Mouse (Mus musculus): ENCODE measurements around the gene Stx11. TPM values are rescaled to one million over a fixed set of nuclear protein-coding genes. Genes with fewer than 3 reads are reported as not detected.
A peak's percentile ranks its signal among the peaks of the same experiment; 100 is the strongest.
"Not testable (repeated sequence)": the region's sequence is repeated elsewhere in the genome, so short reads cannot be mapped to it uniquely, and the experiment has no call there.

Stx11 gene
- polyA plus RNA-seq, 1 experiment from 2014 or later: 4.2 TPM

DNA sequence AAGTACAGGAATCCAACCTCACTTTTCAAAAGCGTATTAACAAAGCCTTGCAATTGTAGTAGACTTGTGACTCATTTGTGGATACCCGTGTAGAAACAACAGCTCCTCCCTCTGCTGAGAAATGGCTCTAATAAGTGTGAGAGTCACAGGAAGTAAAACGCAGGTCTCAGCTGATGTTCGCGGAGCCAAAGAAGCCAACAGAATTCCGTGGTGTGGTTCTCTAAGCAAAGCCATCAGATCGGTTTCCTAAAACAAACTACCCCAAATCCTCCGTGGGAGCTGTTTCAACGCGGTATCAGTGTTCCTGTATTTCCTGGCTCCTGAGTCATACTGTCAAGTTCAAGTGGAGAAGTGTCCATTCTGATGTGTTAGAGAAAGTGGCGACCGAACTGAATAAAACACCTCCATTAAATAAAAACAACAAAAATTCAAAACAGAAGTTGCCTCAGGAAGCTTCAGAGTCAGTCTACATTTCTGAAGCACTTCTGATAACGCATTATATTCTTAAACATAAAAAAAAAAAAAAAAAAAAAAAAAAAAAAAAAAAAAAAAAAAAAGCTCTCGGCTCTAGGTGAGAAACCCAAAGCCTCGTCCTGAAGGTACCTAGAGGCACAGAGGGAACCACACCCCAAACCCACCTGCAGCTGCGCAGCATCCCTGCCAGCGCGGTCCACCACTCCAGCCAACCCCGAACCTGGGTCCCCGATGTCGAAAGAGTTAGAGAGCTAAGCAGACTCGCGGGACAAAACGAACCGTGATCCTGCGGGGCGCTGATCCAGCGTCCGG, 543 bp downstream of the Stx11 start:
- DNase-seq (ENCODE audit: low read depth, low spot score) (peak; percentile 15), ATAC-seq (peak; percentile 38)
- in situ Hi-C loops (cut with MboI; ENCODE audit: low pct_unique_long_range_greater_than_20kb): no loop called here
- ChIA-PET POLR2A (interaction anchor here (0.6 kb wide), 1 partner anchor 588 kb away, joined by 3 read pairs; no protein-coding TSS in a partner anchor), CTCF (interaction anchor here (0.8 to 1.7 kb wide), 4 partner anchors 14 to 41 kb away, joined by 3 to 7 read pairs (median 4); no protein-coding TSS in a partner anchor)
- no peaks in the 10 kb centered on the region for H3K27me3 ChIP-seq
- TF ChIP-seq CTCF (IDR thresholded peaks at IDR 0.05): no peak

- no peak for ATAC-seq
- DNase-seq (ENCODE audit: low read depth, low spot score): no peak
- CTCF ChIA-PET: interaction anchor here (0.9 to 1.3 kb wide), 3 partner anchors 10 to 312 kb away, joined by 3 to 4 read pairs (median 4); no protein-coding TSS in a partner anchor
- H3K27me3 ChIP-seq: no peaks in the 10 kb centered on the region
- POLR2A ChIA-PET: interaction anchor here (0.6 kb wide), 1 partner anchor 109 kb away, joined by 4 read pairs; no protein-coding TSS in a partner anchor
- in situ Hi-C loops (cut with MboI; ENCODE audit: low pct_unique_long_range_greater_than_20kb): no loop called here
- TF ChIP-seq CTCF (IDR thresholded peaks at IDR 0.05): no peak
Observed at GRCm38 (mm10) chr10:12962238-12962637, 1.9 kb downstream of the Stx11 start.

- H3K27me3 ChIP-seq: no peaks in the 10 kb centered on the region
- no peak for ATAC-seq
- CTCF ChIA-PET: interaction anchor here (1.3 kb wide), 1 partner anchor 36 kb away, joined by 4 read pairs; no protein-coding TSS in a partner anchor
- no peak for TF ChIP-seq CTCF (IDR thresholded peaks at IDR 0.05)
- DNase-seq (ENCODE audit: low read depth, low spot score): no peak
- POLR2A ChIA-PET: no interaction called here
- in situ Hi-C loops (cut with MboI; ENCODE audit: low pct_unique_long_range_greater_than_20kb): no loop called here
Observed at GRCm38 (mm10) chr10:12961546-12961945, 2.6 kb downstream of the Stx11 start.

- CTCF ChIA-PET: no interaction called here
- POLR2A ChIA-PET: no interaction called here
- in situ Hi-C loops (cut with MboI; ENCODE audit: low pct_unique_long_range_greater_than_20kb): no loop called here
Observed at GRCm38 (mm10) chr10:12957271-12957670, 6.8 kb downstream of the Stx11 start.

DNA sequence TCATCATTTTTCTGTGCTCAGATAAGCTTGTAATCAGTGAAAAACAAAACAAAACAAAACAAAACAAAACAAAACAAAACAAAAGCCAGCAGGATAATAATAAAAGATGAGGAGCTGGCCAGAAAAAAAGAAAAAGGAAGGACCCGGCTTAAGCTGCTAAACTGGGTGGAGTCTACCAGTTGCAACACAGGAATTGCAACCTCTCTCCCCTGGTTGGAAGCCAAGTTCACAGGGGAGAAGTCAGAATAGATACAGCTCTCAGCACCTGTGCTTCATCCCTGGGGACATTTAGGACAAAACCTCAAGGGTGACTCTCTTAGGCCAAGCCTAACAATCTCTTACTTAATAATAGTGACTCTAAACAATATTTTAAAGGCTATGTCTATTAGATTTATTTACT, 8.3 kb downstream of the Stx11 start:
- in situ Hi-C loops (cut with MboI; ENCODE audit: low pct_unique_long_range_greater_than_20kb): no loop called here
- no peaks in the 10 kb centered on the region for H3K27me3 ChIP-seq
- POLR2A ChIA-PET: no interaction called here
- DNase-seq (ENCODE audit: low read depth, low spot score) (no peak), ATAC-seq (no peak)
- CTCF ChIA-PET: no interaction called here
- TF ChIP-seq CTCF (IDR thresholded peaks at IDR 0.05): no peak

More at GRCm38 (mm10) chr10:12957271-12957670, 6.8 kb downstream of the Stx11 start:
- TF ChIP-seq CTCF (IDR thresholded peaks at IDR 0.05): no peak
- H3K27me3 ChIP-seq: no peaks in the 10 kb centered on the region
- no peak for ATAC-seq
- DNase-seq (ENCODE audit: low read depth, low spot score): no peak

DNA sequence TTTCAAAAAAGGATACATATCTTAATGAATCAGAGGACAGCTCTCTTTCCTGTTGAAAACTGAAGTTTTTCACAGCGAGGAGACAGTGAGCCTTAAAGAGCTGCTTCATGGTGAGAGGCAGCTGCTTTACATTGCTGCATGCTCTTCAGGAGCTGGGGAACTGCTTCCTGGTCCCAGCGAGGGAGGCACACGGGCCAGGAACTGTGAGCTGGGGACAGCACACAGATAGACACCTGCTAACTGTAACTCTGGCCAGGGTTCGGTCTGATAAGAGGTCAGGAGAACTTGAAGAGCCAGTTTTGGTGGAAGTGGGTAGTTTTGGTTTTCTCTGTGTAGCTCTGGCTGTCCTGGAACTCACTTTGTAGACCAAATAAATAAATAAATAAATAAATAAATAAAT, 12.7 kb downstream of the Stx11 start:
- H3K27me3 ChIP-seq; in situ Hi-C loops (cut with MboI; ENCODE audit: low pct_unique_long_range_greater_than_20kb); DNase-seq (ENCODE audit: low read depth, low spot score); ATAC-seq: not testable (repeated sequence)
- CTCF ChIA-PET: interaction anchor here (1.8 kb wide), 1 partner anchor 11 kb away, joined by 4 read pairs; no protein-coding TSS in a partner anchor
- POLR2A ChIA-PET: interaction anchor here (0.6 kb wide), 1 partner anchor 930 kb away, joined by 3 read pairs; no protein-coding TSS in a partner anchor

- in situ Hi-C loops (cut with MboI; ENCODE audit: low pct_unique_long_range_greater_than_20kb): no loop called here
- no peak for DNase-seq (ENCODE audit: low read depth, low spot score)
- no peak for ATAC-seq
- ChIA-PET POLR2A (interaction anchor here (1.0 kb wide), 1 partner anchor 10 kb away, joined by 3 read pairs; no protein-coding TSS in a partner anchor), CTCF (interaction anchor here (0.7 to 1.4 kb wide), 5 partner anchors 12 to 375 kb away, joined by 3 read pairs; no protein-coding TSS in a partner anchor)
- no peaks in the 10 kb centered on the region for H3K27me3 ChIP-seq
- no peak for TF ChIP-seq CTCF (IDR thresholded peaks at IDR 0.05)
Observed at GRCm38 (mm10) chr10:12949299-12949698, 14.8 kb downstream of the Stx11 start.

- ChIA-PET CTCF (no interaction called here), POLR2A (no interaction called here)
- in situ Hi-C loops (cut with MboI; ENCODE audit: low pct_unique_long_range_greater_than_20kb): no loop called here
- ATAC-seq (no peak), DNase-seq (ENCODE audit: low read depth, low spot score) (no peak)
- H3K27me3 ChIP-seq: no peaks in the 10 kb centered on the region
- no peak for TF ChIP-seq CTCF (IDR thresholded peaks at IDR 0.05)
Observed at GRCm38 (mm10) chr10:12947606-12948005, 16.5 kb downstream of the Stx11 start.

- no peaks in the 10 kb centered on the region for H3K27me3 ChIP-seq
- in situ Hi-C loops (cut with MboI; ENCODE audit: low pct_unique_long_range_greater_than_20kb): no loop called here
- POLR2A ChIA-PET: no interaction called here
- no peak for TF ChIP-seq CTCF (IDR thresholded peaks at IDR 0.05)
- CTCF ChIA-PET: interaction anchor here (1.1 to 1.4 kb wide), 2 partner anchors 18 to 50 kb away, joined by 3 to 4 read pairs; no protein-coding TSS in a partner anchor
- no peak for DNase-seq (ENCODE audit: low read depth, low spot score)
- no peak for ATAC-seq
Observed at GRCm38 (mm10) chr10:12941018-12941761, 22.9 kb downstream of the Stx11 start.

- no peaks in the 10 kb centered on the region for H3K27me3 ChIP-seq
- POLR2A ChIA-PET: interaction anchor here (1.5 kb wide), 1 partner anchor 11 kb away, joined by 3 read pairs; no protein-coding TSS in a partner anchor
- CTCF ChIA-PET: no interaction called here
- TF ChIP-seq CTCF (IDR thresholded peaks at IDR 0.05): no peak
- no peak for DNase-seq (ENCODE audit: low read depth, low spot score)
- no peak for ATAC-seq
- in situ Hi-C loops (cut with MboI; ENCODE audit: low pct_unique_long_range_greater_than_20kb): no loop called here
Observed at GRCm38 (mm10) chr10:12938763-12939162, 25.3 kb downstream of the Stx11 start.
